Mouse (Mus musculus) lung, postnatal 0 days (tissue): Measurements from ENCODE around the gene C1qtnf2. TPM values are rescaled to one million over a fixed set of nuclear protein-coding genes. Genes with fewer than 3 reads are reported as not detected.

ENCODE experiments used
- ATAC-seq: fragments of 200-750 bp; cut with Nextera tagmentation; 2 replicates; pipeline ENCODE4 v1.8.0; 2017; ENCODE audit warnings: moderate library complexity
- DNase-seq: peaks from one replicate; pipeline ENCODE4 v3.0.0-alpha.2; 2016; ENCODE audit warnings: low spot score
- H3K27ac ChIP-seq: fragments of 300-500 bp; sonication (generic); 2 replicates; pipeline ENCODE4 v1.5.1; 2014; ENCODE audit warnings: antibody characterized with exemption, mild to moderate bottlenecking, low read length, mixed read lengths
- H3K27me3 ChIP-seq: fragments of 300-500 bp; sonication (generic); replicated peaks from 2 replicates; pipeline ENCODE4 v1.6.1; 2014; ENCODE audit warnings: low read length, mixed read lengths; ENCODE audit not compliant: insufficient read depth
- H3K36me3 ChIP-seq: fragments of 300-500 bp; sonication (generic); 2 replicates; pipeline ENCODE4 v1.6.1; 2014; ENCODE audit warnings: low read length, mixed read lengths; ENCODE audit not compliant: insufficient read depth
- H3K4me1 ChIP-seq: fragments of 300-500 bp; sonication (generic); 2 replicates; pipeline ENCODE4 v1.6.1; 2014; ENCODE audit warnings: antibody characterized with exemption, low read depth, low read length, mixed read lengths; ENCODE audit not compliant: insufficient read depth
- H3K4me2 ChIP-seq: fragments of 300-500 bp; sonication (generic); replicated peaks from 2 replicates; pipeline ENCODE4 v1.6.1; 2014; ENCODE audit warnings: low read depth, mild to moderate bottlenecking, low read length, moderate library complexity, mixed read lengths
- H3K4me3 ChIP-seq: fragments of 300-500 bp; sonication (generic); 2 replicates; pipeline ENCODE4 v1.5.1; 2014; ENCODE audit warnings: low read depth, low read length
- H3K9ac ChIP-seq: fragments of 300-500 bp; sonication (generic); replicated peaks from 2 replicates; pipeline ENCODE4 v1.6.1; 2014; ENCODE audit warnings: low read depth, mild to moderate bottlenecking
- H3K9me3 ChIP-seq: fragments of 300-500 bp; sonication (generic); 2 replicates; pipeline ENCODE4 v1.6.1; 2016; ENCODE audit warnings: low read length, mixed read lengths
- CTCF ChIP-seq: IDR thresholded peaks from 2 replicates; pipeline ENCODE4 v1.5.1; 2016; ENCODE audit warnings: antibody characterized with exemption, mild to moderate bottlenecking
- EP300 ChIP-seq: IDR thresholded peaks from 2 replicates; pipeline ENCODE4 v1.6.1; 2016; ENCODE audit warnings: antibody characterized with exemption, mild to moderate bottlenecking, control low read depth
- WGBS: fragments of 180-500 bp; shearing (Covaris S2); extraction: QIAGEN DNeasy Blood & Tissue Kit; methylation state at CpG from one replicate; pipeline ENCODE4 v1.1.7; 2014; 5-methylcytosine and 5-hydroxymethylcytosine counted together
- polyA plus RNA-seq: library from polyadenylated mRNA; unstranded; fragments of >200 nt; fragmentation: Nextera tagmentation; extraction: Ambion mirVana; gene quantifications from 2 replicates; pipeline ENCODE4 v1.2.1, GENCODE M21; 2015

Gene C1qtnf2
- polyA plus RNA-seq, 1 experiment from 2014 or later = 9.2 TPM

GRCm38 (mm10) chr11:43433254-43434023 lies 40.6 kb upstream of the C1qtnf2 start, which contains the start of gene Slu7:
Slu7 (plus strand) TSS chr11:43433744.
- Histone ChIP-seq H3K9ac (peak within 1 kb of the TSS; percentile 75), H3K27me3 (no peaks in the 10 kb centered on the region), H3K27ac (peak within 1 kb of the TSS; percentile 78), H3K4me2 (peak within 1 kb of the TSS; percentile 61), H3K4me1 (0 out of 2 replicates have a peak, but pooled peaks cover 2% of the 10 kb centered on the region), H3K36me3 (peaks cover 5% of the 10 kb centered on the region; the same call in 1 of the 2 replicates), H3K9me3 (no peaks in the 10 kb centered on the region), H3K4me3 (peak within 1 kb of the TSS; percentile 86)
- 11% methylated on average over 38 of the region's 38 CpGs for WGBS
- TF ChIP-seq EP300 (0 out of 2 replicates have a peak, but pooled peaks have one; percentile 29), CTCF (peak; percentile 31)
- DNase-seq (peak; percentile 94), ATAC-seq (peak; percentile 93)

GRCm38 (mm10) chr11:43434024-43434407 lies 40.1 kb upstream of the C1qtnf2 start:
- H3K9ac ChIP-seq = peak overlapping the region; percentile 75
- no peak for DNase-seq
- peak; percentile 47 for ATAC-seq
- 0 out of 2 replicates have a peak, but pooled peaks cover 2% of the 10 kb centered on the region for H3K4me1 ChIP-seq
- TF ChIP-seq EP300 (no peak), CTCF (no peak)
- peak overlapping the region; percentile 78 for H3K27ac ChIP-seq
- peak overlapping the region; percentile 86 for H3K4me3 ChIP-seq
- peaks cover 11% of the 10 kb centered on the region; the same call in 1 of the 2 replicates for H3K36me3 ChIP-seq
- H3K27me3 ChIP-seq = no peaks in the 10 kb centered on the region
- WGBS = 4% methylated on average over 9 of the region's 9 CpGs
- H3K9me3 ChIP-seq = no peaks in the 10 kb centered on the region
- H3K4me2 ChIP-seq = peak overlapping the region; percentile 61

- Histone ChIP-seq H3K36me3 (peaks cover 62% of the 10 kb centered on the region), H3K9me3 (no peaks in the 10 kb centered on the region), H3K27me3 (no peaks in the 10 kb centered on the region), H3K9ac (no peak overlapping the region), H3K4me3 (no peak overlapping the region), H3K4me1 (no peaks in the 10 kb centered on the region), H3K27ac (no peak overlapping the region), H3K4me2 (no peak overlapping the region)
- no peak for TF ChIP-seq CTCF
- TF ChIP-seq EP300 = no peak
- 92% methylated on average over 10 of the region's 10 CpGs for WGBS
- DNase-seq (no peak), ATAC-seq (no peak)
Observed at GRCm38 (mm10) chr11:43441121-43441520, 33.0 kb upstream of the C1qtnf2 start.

GRCm38 (mm10) chr11:43443183-43443582 lies 30.9 kb upstream of the C1qtnf2 start:
- H3K9me3 ChIP-seq = no peaks in the 10 kb centered on the region
- no peak overlapping the region for H3K9ac ChIP-seq
- DNase-seq (no peak), ATAC-seq (no peak)
- H3K4me2 ChIP-seq = no peak overlapping the region
- H3K27ac ChIP-seq = no peak overlapping the region
- 92% methylated on average over 13 of the region's 13 CpGs for WGBS
- no peaks in the 10 kb centered on the region for H3K4me1 ChIP-seq
- no peak overlapping the region for H3K4me3 ChIP-seq
- TF ChIP-seq CTCF (no peak), EP300 (no peak)
- H3K27me3 ChIP-seq = no peaks in the 10 kb centered on the region
- peaks cover 72% of the 10 kb centered on the region for H3K36me3 ChIP-seq

- Histone ChIP-seq H3K4me2 (no peak overlapping the region), H3K4me1 (no peaks in the 10 kb centered on the region), H3K9ac (no peak overlapping the region), H3K27ac (no peak overlapping the region), H3K27me3 (no peaks in the 10 kb centered on the region), H3K36me3 (peaks cover 23% of the 10 kb centered on the region), H3K9me3 (no peaks in the 10 kb centered on the region), H3K4me3 (no peak overlapping the region)
- TF ChIP-seq EP300 (no peak), CTCF (no peak)
- DNase-seq (no peak), ATAC-seq (no peak)
- 71% methylated on average over 2 of the region's 2 CpGs for WGBS
Observed at GRCm38 (mm10) chr11:43449916-43450315, 24.2 kb upstream of the C1qtnf2 start.

GRCm38 (mm10) chr11:43451322-43451721 lies 22.8 kb upstream of the C1qtnf2 start:
- 47% methylated on average over 4 of the region's 4 CpGs for WGBS
- TF ChIP-seq EP300 (no peak), CTCF (no peak)
- H3K9me3 ChIP-seq = no peaks in the 10 kb centered on the region
- peaks cover 11% of the 10 kb centered on the region for H3K36me3 ChIP-seq
- no peaks in the 10 kb centered on the region for H3K4me1 ChIP-seq
- DNase-seq = no peak
- no peak overlapping the region for H3K27ac ChIP-seq
- no peak overlapping the region for H3K4me2 ChIP-seq
- H3K27me3 ChIP-seq = no peaks in the 10 kb centered on the region
- H3K9ac ChIP-seq = no peak overlapping the region
- ATAC-seq = no peak
- H3K4me3 ChIP-seq = no peak overlapping the region
